Mouse (Mus musculus): Measurements from ENCODE around the gene Gnptab. TPM values are rescaled to one million over a fixed set of nuclear protein-coding genes. Genes with fewer than 3 reads are reported as not detected.
"Not testable (repeated sequence)": the region's sequence is repeated elsewhere in the genome, so short reads cannot be mapped to it uniquely, and the experiment has no call there.

Gnptab gene
- polyA plus RNA-seq, 1 experiment = 41.1 TPM

- Histone ChIP-seq H3K4me3 (ENCODE audit: insufficient read depth, low read length) (no peak overlapping the region), H3K27ac (ENCODE audit: insufficient read depth, low read length) (no peak overlapping the region), H3K4me1 (ENCODE audit: control insufficient read depth, insufficient read depth, low read length) (no peaks in the 10 kb centered on the region)
- no peak for TF ChIP-seq POLR2A (IDR thresholded peaks at IDR 0.05; ENCODE audit: extremely low read depth, insufficient read depth, low read length)
- no peak for TF ChIP-seq CTCF (IDR thresholded peaks at IDR 0.05; ENCODE audit: extremely low read depth, insufficient read depth, low read length)
Observed at GRCm38 (mm10) chr10:88352549-88352948, 26.4 kb upstream of the Gnptab start.

GRCm38 (mm10) chr10:88354599-88354998, 24.3 kb upstream of the Gnptab start:
- Histone ChIP-seq H3K27ac (ENCODE audit: insufficient read depth, low read length) (no peak overlapping the region), H3K4me3 (ENCODE audit: insufficient read depth, low read length) (no peak overlapping the region), H3K4me1 (ENCODE audit: control insufficient read depth, insufficient read depth, low read length) (no peaks in the 10 kb centered on the region)
- no peak for TF ChIP-seq POLR2A (IDR thresholded peaks at IDR 0.05; ENCODE audit: extremely low read depth, insufficient read depth, low read length)
- no peak for TF ChIP-seq CTCF (IDR thresholded peaks at IDR 0.05; ENCODE audit: extremely low read depth, insufficient read depth, low read length)

- Histone ChIP-seq H3K27ac (ENCODE audit: insufficient read depth, low read length) (no peak overlapping the region), H3K4me1 (ENCODE audit: control insufficient read depth, insufficient read depth, low read length) (no peaks in the 10 kb centered on the region)
- TF ChIP-seq CTCF (IDR thresholded peaks at IDR 0.05; ENCODE audit: extremely low read depth, insufficient read depth, low read length) (no peak), POLR2A (IDR thresholded peaks at IDR 0.05; ENCODE audit: extremely low read depth, insufficient read depth, low read length) (no peak)
Observed at GRCm38 (mm10) chr10:88356114-88356982, 22.6 kb upstream of the Gnptab start.

GRCm38 (mm10) chr10:88356983-88357559, 21.9 kb upstream of the Gnptab start:
- Histone ChIP-seq H3K4me3 (ENCODE audit: insufficient read depth, low read length) (peak overlapping the region; percentile 51), H3K27ac (ENCODE audit: insufficient read depth, low read length) (no peak overlapping the region), H3K4me1 (ENCODE audit: control insufficient read depth, insufficient read depth, low read length) (no peaks in the 10 kb centered on the region)
- TF ChIP-seq CTCF (IDR thresholded peaks at IDR 0.05; ENCODE audit: extremely low read depth, insufficient read depth, low read length) (no peak), POLR2A (IDR thresholded peaks at IDR 0.05; ENCODE audit: extremely low read depth, insufficient read depth, low read length) (no peak)

More at GRCm38 (mm10) chr10:88356114-88356982, 22.6 kb upstream of the Gnptab start:
- H3K4me3 ChIP-seq (ENCODE audit: insufficient read depth, low read length) = peak overlapping the region; percentile 51

GRCm38 (mm10) chr10:88362218-88362617, 16.7 kb upstream of the Gnptab start:
- Histone ChIP-seq H3K4me3 (ENCODE audit: insufficient read depth, low read length) (no peak overlapping the region), H3K27ac (ENCODE audit: insufficient read depth, low read length) (no peak overlapping the region), H3K4me1 (ENCODE audit: control insufficient read depth, insufficient read depth, low read length) (no peaks in the 10 kb centered on the region)
- no peak for TF ChIP-seq POLR2A (IDR thresholded peaks at IDR 0.05; ENCODE audit: extremely low read depth, insufficient read depth, low read length)
- no peak for TF ChIP-seq CTCF (IDR thresholded peaks at IDR 0.05; ENCODE audit: extremely low read depth, insufficient read depth, low read length)

- H3K4me1 ChIP-seq (ENCODE audit: control insufficient read depth, insufficient read depth, low read length) = no peaks in the 10 kb centered on the region
- no peak overlapping the region for H3K4me3 ChIP-seq (ENCODE audit: insufficient read depth, low read length)
- no peak for TF ChIP-seq POLR2A (IDR thresholded peaks at IDR 0.05; ENCODE audit: extremely low read depth, insufficient read depth, low read length)
- TF ChIP-seq CTCF (IDR thresholded peaks at IDR 0.05; ENCODE audit: extremely low read depth, insufficient read depth, low read length) = no peak
- no peak overlapping the region for H3K27ac ChIP-seq (ENCODE audit: insufficient read depth, low read length)
Observed at GRCm38 (mm10) chr10:88364221-88364620, 14.7 kb upstream of the Gnptab start.

- no peak overlapping the region for H3K27ac ChIP-seq (ENCODE audit: insufficient read depth, low read length)
- no peaks in the 10 kb centered on the region for H3K4me1 ChIP-seq (ENCODE audit: control insufficient read depth, insufficient read depth, low read length)
- H3K4me3 ChIP-seq (ENCODE audit: insufficient read depth, low read length) = no peak overlapping the region
- TF ChIP-seq CTCF (IDR thresholded peaks at IDR 0.05; ENCODE audit: extremely low read depth, insufficient read depth, low read length) = no peak
- TF ChIP-seq POLR2A (IDR thresholded peaks at IDR 0.05; ENCODE audit: extremely low read depth, insufficient read depth, low read length) = no peak
Observed at GRCm38 (mm10) chr10:88369233-88369632, 9.7 kb upstream of the Gnptab start.

- no peaks in the 10 kb centered on the region for H3K4me1 ChIP-seq (ENCODE audit: control insufficient read depth, insufficient read depth, low read length)
- H3K4me3 ChIP-seq (ENCODE audit: insufficient read depth, low read length) = no peak overlapping the region
- H3K27ac ChIP-seq (ENCODE audit: insufficient read depth, low read length) = no peak overlapping the region
- TF ChIP-seq POLR2A (IDR thresholded peaks at IDR 0.05; ENCODE audit: extremely low read depth, insufficient read depth, low read length) (no peak), CTCF (IDR thresholded peaks at IDR 0.05; ENCODE audit: extremely low read depth, insufficient read depth, low read length) (peak; percentile 39)
Observed at GRCm38 (mm10) chr10:88371793-88372192, 7.1 kb upstream of the Gnptab start.

- Histone ChIP-seq H3K4me1 (ENCODE audit: control insufficient read depth, insufficient read depth, low read length) (no peaks in the 10 kb centered on the region), H3K4me3 (ENCODE audit: insufficient read depth, low read length) (no peak overlapping the region)
- no peak for TF ChIP-seq CTCF (IDR thresholded peaks at IDR 0.05; ENCODE audit: extremely low read depth, insufficient read depth, low read length)
- TF ChIP-seq POLR2A (IDR thresholded peaks at IDR 0.05; ENCODE audit: extremely low read depth, insufficient read depth, low read length) = no peak
Observed at GRCm38 (mm10) chr10:88372436-88372835, 6.5 kb upstream of the Gnptab start.

GRCm38 (mm10) chr10:88372945-88373344, 6.0 kb upstream of the Gnptab start:
- H3K4me3 ChIP-seq (ENCODE audit: insufficient read depth, low read length); H3K4me1 ChIP-seq (ENCODE audit: control insufficient read depth, insufficient read depth, low read length); H3K27ac ChIP-seq (ENCODE audit: insufficient read depth, low read length): not testable (repeated sequence)

More at GRCm38 (mm10) chr10:88372436-88372835, 6.5 kb upstream of the Gnptab start:
- no peak overlapping the region for H3K27ac ChIP-seq (ENCODE audit: insufficient read depth, low read length)

Data from cortical plate, adult 2 months (tissue).